Mouse (Mus musculus) embryonic facial prominence, embryonic 13.5 days (tissue): ENCODE results near the gene Tbc1d21. TPM values are rescaled to one million over a fixed set of nuclear protein-coding genes. Genes with fewer than 3 reads are reported as not detected.

ENCODE experiments used
- ATAC-seq: fragments of 200-750 bp; cut with Nextera tagmentation; 2 replicates; pipeline ENCODE4 v1.8.0; 2017; ENCODE audit warnings: low read depth; ENCODE audit not compliant: insufficient number of reproducible peaks, insufficient read depth, low FRiP score, low TSS enrichment
- H3K27ac ChIP-seq: fragments of 300-500 bp; sonication (generic); 2 replicates; pipeline ENCODE4 v1.5.1; 2015; ENCODE audit warnings: moderate library complexity, mild to moderate bottlenecking, inconsistent platforms
- H3K27me3 ChIP-seq: fragments of 300-500 bp; sonication (generic); 2 replicates; pipeline ENCODE4 v1.6.1; 2015; ENCODE audit warnings: mild to moderate bottlenecking, inconsistent platforms
- H3K36me3 ChIP-seq: fragments of 300-500 bp; sonication (generic); 2 replicates; pipeline ENCODE4 v1.6.1; 2015; ENCODE audit warnings: mild to moderate bottlenecking, inconsistent platforms
- H3K4me1 ChIP-seq: fragments of 300-500 bp; sonication (generic); 2 replicates; pipeline ENCODE4 v1.6.1; 2015; ENCODE audit warnings: inconsistent platforms
- H3K4me2 ChIP-seq: fragments of 300-500 bp; sonication (generic); 2 replicates; pipeline ENCODE4 v1.6.1; 2015; ENCODE audit warnings: moderate library complexity, mild to moderate bottlenecking, inconsistent platforms
- H3K4me3 ChIP-seq: fragments of 300-500 bp; sonication (generic); 2 replicates; pipeline ENCODE4 v1.5.1; 2015; ENCODE audit warnings: mild to moderate bottlenecking, inconsistent platforms
- H3K9ac ChIP-seq: fragments of 300-500 bp; sonication (generic); 2 replicates; pipeline ENCODE4 v1.6.1; 2015; ENCODE audit warnings: mild to moderate bottlenecking, inconsistent platforms
- H3K9me3 ChIP-seq: fragments of 300-500 bp; sonication (generic); 2 replicates; pipeline ENCODE4 v1.6.1; 2016; ENCODE audit warnings: inconsistent platforms
- WGBS: fragments of 180-500 bp; shearing (Covaris S2); methylation state at CpG from one replicate; pipeline ENCODE4 v1.1.7; 2015; ENCODE audit warnings: mixed read lengths; 5-methylcytosine and 5-hydroxymethylcytosine counted together
- polyA plus RNA-seq: library from polyadenylated mRNA; unstranded; fragments of >200 nt; fragmentation: Nextera tagmentation; extraction: Ambion mirVana; gene quantifications from 2 replicates; pipeline ENCODE4 v1.2.1, GENCODE M21; 2015

Tbc1d21 gene
- polyA plus RNA-seq = not detected in 2 replicates

DNA sequence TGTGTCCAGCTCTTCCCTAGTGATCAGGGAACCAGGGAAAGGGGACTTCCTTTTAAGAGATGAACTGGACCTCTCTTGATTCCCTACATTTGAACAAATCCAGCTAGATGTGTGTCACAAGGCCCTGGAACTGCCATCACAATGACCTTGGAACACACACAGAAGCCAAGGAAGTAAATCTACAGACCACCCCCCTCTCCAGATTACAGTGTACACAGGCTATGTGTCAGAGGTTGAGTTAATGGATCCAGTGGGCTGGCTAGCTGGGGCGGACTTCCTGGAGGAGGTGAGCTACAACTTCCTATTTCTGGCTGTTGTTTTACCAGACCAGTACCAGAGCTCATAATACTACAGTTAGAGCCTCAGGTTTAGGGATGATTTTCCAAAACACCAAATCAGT is at the start of gene Tbc1d21:
Gene Tbc1d21 (minus strand): TSS at position 101 of the 400 bp plus-strand sequence.
- Histone ChIP-seq H3K27me3 (no peaks in the 10 kb centered on the region), H3K9ac (no peak within 1 kb of the TSS), H3K27ac (no peak within 1 kb of the TSS), H3K4me1 (peaks cover 11% of the 10 kb centered on the region; the same call in 1 of the 2 replicates), H3K36me3 (no peaks in the 10 kb centered on the region), H3K9me3 (no peaks in the 10 kb centered on the region), H3K4me3 (no peak within 1 kb of the TSS), H3K4me2 (no peak within 1 kb of the TSS)
- ATAC-seq = no peak
- 93% methylated on average over 1 of the region's 1 CpGs for WGBS

- no peak overlapping the region for H3K4me2 ChIP-seq
- H3K9ac ChIP-seq = no peak overlapping the region
- no peak overlapping the region for H3K4me3 ChIP-seq
- 71% methylated on average over 9 of the region's 9 CpGs for WGBS
- no peaks in the 10 kb centered on the region for H3K36me3 ChIP-seq
- no peaks in the 10 kb centered on the region for H3K27me3 ChIP-seq
- no peak overlapping the region for H3K27ac ChIP-seq
- H3K9me3 ChIP-seq = no peaks in the 10 kb centered on the region
- ATAC-seq = no peak
- no peaks in the 10 kb centered on the region for H3K4me1 ChIP-seq
Observed at GRCm38 (mm10) chr9:58411556-58411955, 41.3 kb upstream of the Tbc1d21 start.

DNA sequence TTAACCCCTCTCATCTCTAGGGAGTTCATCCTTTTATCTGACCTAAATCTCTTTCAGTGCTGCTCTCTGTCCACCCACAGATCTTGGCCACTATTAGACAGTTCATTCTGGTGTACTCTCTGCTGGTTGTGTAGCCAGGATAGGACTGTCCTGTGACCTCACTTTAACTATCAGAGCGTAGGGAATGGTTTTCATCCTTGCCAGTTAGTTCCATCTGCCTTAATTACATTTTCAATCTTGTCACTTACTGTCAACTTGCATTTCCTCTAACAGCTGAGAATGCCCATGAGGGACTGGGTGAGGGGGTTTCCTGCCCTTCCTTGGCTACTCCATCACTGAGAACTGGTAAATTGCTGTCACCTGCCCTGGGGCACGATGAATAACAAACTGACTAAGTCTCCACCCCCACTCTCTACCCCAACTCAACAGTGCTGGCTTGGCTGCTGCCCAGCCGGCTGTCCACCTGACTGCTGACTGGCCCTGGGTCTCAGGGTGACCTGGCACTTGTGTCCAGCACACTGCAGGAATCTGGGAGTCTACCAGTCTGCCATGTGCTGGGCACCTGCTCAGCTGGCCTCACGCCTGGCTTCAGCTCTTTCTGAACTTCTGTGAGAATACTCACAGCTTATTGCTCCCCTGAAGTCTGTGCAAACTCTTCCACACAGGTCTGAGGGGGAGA is 39.9 kb upstream of the Tbc1d21 start:
- no peak overlapping the region for H3K4me3 ChIP-seq
- H3K4me2 ChIP-seq = no peak overlapping the region
- no peak overlapping the region for H3K27ac ChIP-seq
- H3K36me3 ChIP-seq = no peaks in the 10 kb centered on the region
- no peaks in the 10 kb centered on the region for H3K4me1 ChIP-seq
- WGBS = 59% methylated on average over 4 of the region's 4 CpGs
- no peaks in the 10 kb centered on the region for H3K27me3 ChIP-seq
- H3K9ac ChIP-seq = no peak overlapping the region
- H3K9me3 ChIP-seq = no peaks in the 10 kb centered on the region
- no peak for ATAC-seq

GRCm38 (mm10) chr9:58409247-58409646 is 39.0 kb upstream of the Tbc1d21 start:
- no peaks in the 10 kb centered on the region for H3K4me1 ChIP-seq
- no peak overlapping the region for H3K9ac ChIP-seq
- no peak for ATAC-seq
- no peaks in the 10 kb centered on the region for H3K27me3 ChIP-seq
- H3K4me3 ChIP-seq = no peak overlapping the region
- H3K36me3 ChIP-seq = no peaks in the 10 kb centered on the region
- H3K27ac ChIP-seq = no peak overlapping the region
- WGBS = 81% methylated on average over 2 of the region's 2 CpGs
- H3K9me3 ChIP-seq = no peaks in the 10 kb centered on the region
- H3K4me2 ChIP-seq = no peak overlapping the region

- Histone ChIP-seq H3K36me3 (no peaks in the 10 kb centered on the region), H3K9me3 (no peaks in the 10 kb centered on the region), H3K9ac (no peak overlapping the region), H3K27ac (no peak overlapping the region), H3K27me3 (no peaks in the 10 kb centered on the region; the same call in 1 of the 2 replicates), H3K4me3 (no peak overlapping the region), H3K4me1 (no peaks in the 10 kb centered on the region), H3K4me2 (no peak overlapping the region)
- WGBS = 74% methylated on average over 4 of the region's 4 CpGs
- no peak for ATAC-seq
Observed at GRCm38 (mm10) chr9:58404412-58404811, 34.2 kb upstream of the Tbc1d21 start.

DNA sequence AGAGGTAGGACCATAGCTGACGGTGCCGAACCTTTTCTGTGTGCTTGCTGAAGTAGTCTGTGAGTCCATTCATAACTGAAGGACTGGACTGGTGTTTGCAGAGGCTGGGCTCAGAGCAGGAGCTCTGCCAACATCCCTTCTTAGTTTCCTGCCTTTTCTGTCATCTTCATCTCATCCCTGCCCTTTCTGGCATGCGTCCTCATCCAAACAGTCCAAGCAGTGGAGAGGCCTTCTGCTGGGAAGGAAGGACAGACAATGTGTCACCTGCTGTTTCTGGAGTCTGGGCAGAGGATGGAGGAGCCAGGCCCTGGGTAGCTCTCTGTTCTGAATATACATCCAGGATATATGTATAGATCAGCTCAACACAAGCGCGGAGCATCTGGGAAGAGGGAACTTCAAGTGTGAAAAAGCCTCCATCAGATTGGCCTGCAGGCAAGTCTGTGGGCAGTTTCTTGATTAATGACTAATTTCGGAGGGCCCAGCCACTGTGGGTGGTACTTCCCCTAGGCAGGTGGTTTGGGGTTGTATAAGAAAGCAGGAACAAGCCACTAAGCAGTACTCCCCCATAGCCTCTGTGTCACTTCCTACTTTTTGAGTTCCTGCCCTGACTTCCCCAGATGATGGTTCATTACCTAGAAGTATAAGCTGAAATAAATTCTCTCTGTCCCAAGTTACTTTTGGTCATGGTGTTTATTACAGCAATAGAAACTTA is 31.3 kb upstream of the Tbc1d21 start:
- H3K36me3 ChIP-seq = no peaks in the 10 kb centered on the region
- H3K27me3 ChIP-seq = no peaks in the 10 kb centered on the region; the same call in 1 of the 2 replicates
- no peak overlapping the region for H3K9ac ChIP-seq
- no peaks in the 10 kb centered on the region for H3K4me1 ChIP-seq
- ATAC-seq = no peak
- H3K9me3 ChIP-seq = no peaks in the 10 kb centered on the region
- no peak overlapping the region for H3K27ac ChIP-seq
- H3K4me3 ChIP-seq = no peak overlapping the region
- no peak overlapping the region for H3K4me2 ChIP-seq
- 86% methylated on average over 6 of the region's 6 CpGs for WGBS

DNA sequence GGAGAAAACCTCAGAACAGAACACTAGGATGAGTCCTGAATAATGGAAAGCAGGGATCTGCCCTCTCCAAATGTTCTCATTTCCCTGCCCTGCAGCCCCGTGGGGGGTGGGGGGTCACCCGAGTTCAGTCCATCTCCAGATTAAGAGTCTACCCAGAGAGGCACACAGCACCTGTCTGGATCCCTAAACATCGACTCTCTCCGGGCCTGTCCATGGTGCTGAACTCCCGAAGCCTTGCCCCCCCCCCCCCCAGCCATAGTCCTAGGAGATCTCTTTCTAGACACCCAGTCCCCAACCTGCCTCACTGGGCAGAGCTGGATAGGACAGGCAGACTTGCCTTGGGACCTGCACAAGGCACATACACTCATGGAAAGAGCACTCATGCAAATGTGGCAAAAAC is 29.4 kb upstream of the Tbc1d21 start:
- Histone ChIP-seq H3K4me3 (no peak overlapping the region), H3K27me3 (no peaks in the 10 kb centered on the region; the same call in 1 of the 2 replicates), H3K9ac (no peak overlapping the region), H3K36me3 (no peaks in the 10 kb centered on the region), H3K4me1 (no peaks in the 10 kb centered on the region), H3K27ac (no peak overlapping the region), H3K9me3 (no peaks in the 10 kb centered on the region), H3K4me2 (no peak overlapping the region)
- no peak for ATAC-seq
- 25% methylated on average over 5 of the region's 5 CpGs for WGBS

DNA sequence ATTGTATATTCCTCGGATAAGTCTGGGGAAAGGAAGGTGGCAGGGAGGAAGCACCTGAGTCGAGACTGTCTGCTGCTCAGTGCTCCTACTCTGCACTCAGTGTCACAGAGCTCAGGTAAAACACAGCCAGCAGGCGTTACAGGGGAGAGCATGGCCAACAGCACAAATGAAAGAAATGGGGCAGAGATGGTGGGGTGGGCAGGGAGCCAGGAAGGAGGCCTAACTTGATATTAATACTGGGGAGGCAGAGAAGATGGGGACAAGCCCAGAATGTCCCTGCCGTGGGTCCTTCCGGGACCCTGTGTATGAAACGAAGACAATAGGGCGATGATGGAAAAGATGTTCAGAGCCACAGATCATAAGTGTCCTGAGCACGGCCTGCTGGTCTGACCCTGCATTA is 24.4 kb upstream of the Tbc1d21 start:
- H3K9ac ChIP-seq = no peak overlapping the region
- no peak for ATAC-seq
- H3K36me3 ChIP-seq = no peaks in the 10 kb centered on the region
- H3K4me1 ChIP-seq = peaks cover 2% of the 10 kb centered on the region; the same call in 1 of the 2 replicates
- H3K27me3 ChIP-seq = no peaks in the 10 kb centered on the region
- no peaks in the 10 kb centered on the region for H3K9me3 ChIP-seq
- no peak overlapping the region for H3K4me3 ChIP-seq
- H3K4me2 ChIP-seq = no peak overlapping the region
- WGBS = 82% methylated on average over 8 of the region's 8 CpGs
- no peak overlapping the region for H3K27ac ChIP-seq

DNA sequence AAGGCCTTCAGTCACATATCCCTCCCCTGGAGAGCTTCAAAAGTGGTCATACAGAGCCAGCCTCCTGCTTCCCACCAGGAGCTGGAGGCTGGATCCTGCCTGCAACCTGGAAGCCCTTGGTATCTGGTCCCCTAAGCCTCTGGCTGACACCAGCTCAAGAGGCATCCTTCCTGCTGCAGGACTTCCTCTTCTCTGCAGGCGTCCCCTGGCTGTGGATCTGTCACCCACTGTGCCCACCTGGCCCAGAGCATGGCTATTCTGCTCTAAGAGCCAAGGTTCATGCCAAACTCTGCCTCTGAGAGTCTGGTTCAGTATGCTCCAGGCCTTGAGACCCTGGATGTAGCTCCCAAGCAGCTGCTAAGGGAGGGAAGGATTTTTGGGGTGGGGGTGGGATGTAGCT is 23.6 kb upstream of the Tbc1d21 start:
- no peak overlapping the region for H3K4me2 ChIP-seq
- H3K36me3 ChIP-seq = no peaks in the 10 kb centered on the region
- peaks cover 2% of the 10 kb centered on the region; the same call in 1 of the 2 replicates for H3K4me1 ChIP-seq
- H3K9ac ChIP-seq = no peak overlapping the region
- no peaks in the 10 kb centered on the region for H3K27me3 ChIP-seq
- H3K4me3 ChIP-seq = no peak overlapping the region
- WGBS = 35% methylated on average over 1 of the region's 1 CpGs
- H3K9me3 ChIP-seq = no peaks in the 10 kb centered on the region
- H3K27ac ChIP-seq = no peak overlapping the region
- no peak for ATAC-seq

GRCm38 (mm10) chr9:58388381-58388780 is 18.1 kb upstream of the Tbc1d21 start:
- Histone ChIP-seq H3K27ac (no peak overlapping the region), H3K9me3 (no peaks in the 10 kb centered on the region), H3K27me3 (no peaks in the 10 kb centered on the region), H3K4me2 (no peak overlapping the region), H3K36me3 (no peaks in the 10 kb centered on the region), H3K9ac (no peak overlapping the region), H3K4me3 (no peak overlapping the region), H3K4me1 (peaks cover 2% of the 10 kb centered on the region; the same call in 1 of the 2 replicates)
- 61% methylated on average over 3 of the region's 3 CpGs for WGBS
- ATAC-seq = no peak

DNA sequence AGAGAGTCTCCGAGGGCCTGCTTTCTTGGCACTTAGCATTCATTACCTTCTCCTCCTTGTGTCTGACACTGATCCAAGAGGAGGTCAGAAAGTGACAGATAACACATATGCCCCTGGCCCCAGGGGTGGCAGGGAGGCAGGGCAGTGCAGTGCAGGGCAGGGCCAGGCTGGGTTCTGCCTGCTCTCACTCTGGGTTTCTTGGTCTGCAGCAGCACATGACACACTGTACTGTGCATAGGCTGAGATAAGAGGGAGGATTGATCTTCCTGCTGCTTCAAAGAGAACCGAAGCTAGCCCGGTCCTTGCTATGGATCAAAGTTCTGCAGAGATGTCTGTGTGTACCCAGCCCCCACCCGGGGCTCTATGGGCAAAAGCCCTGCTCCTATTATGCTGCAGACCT is 8.6 kb upstream of the Tbc1d21 start:
- no peaks in the 10 kb centered on the region for H3K9me3 ChIP-seq
- 61% methylated on average over 4 of the region's 4 CpGs for WGBS
- H3K27me3 ChIP-seq = no peaks in the 10 kb centered on the region; the same call in 1 of the 2 replicates
- no peak for ATAC-seq
- H3K4me1 ChIP-seq = 0 out of 2 replicates have a peak, but pooled peaks cover 2% of the 10 kb centered on the region
- no peak overlapping the region for H3K4me2 ChIP-seq
- no peak overlapping the region for H3K4me3 ChIP-seq
- H3K27ac ChIP-seq = no peak overlapping the region
- H3K36me3 ChIP-seq = no peaks in the 10 kb centered on the region
- no peak overlapping the region for H3K9ac ChIP-seq

GRCm38 (mm10) chr9:58373912-58374431 is 3.7 kb upstream of the Tbc1d21 start:
- 73% methylated on average over 12 of the region's 12 CpGs for WGBS
- no peak overlapping the region for H3K9ac ChIP-seq
- no peaks in the 10 kb centered on the region; the same call in 1 of the 2 replicates for H3K27me3 ChIP-seq
- H3K27ac ChIP-seq = no peak overlapping the region
- H3K4me1 ChIP-seq = peaks cover 13% of the 10 kb centered on the region; the same call in 1 of the 2 replicates
- no peaks in the 10 kb centered on the region for H3K9me3 ChIP-seq
- H3K4me3 ChIP-seq = no peak overlapping the region
- no peaks in the 10 kb centered on the region for H3K36me3 ChIP-seq
- no peak for ATAC-seq
- H3K4me2 ChIP-seq = no peak overlapping the region
